Mouse (Mus musculus): ENCODE results near the gene Apon. TPM values are rescaled to one million over a fixed set of nuclear protein-coding genes. Genes with fewer than 3 reads are reported as not detected.

The Apon gene
- total RNA-seq, 2 experiments from 2014 or later: 0.32 to 0.70 TPM

Other genes starting within 250 kb of the Apon start
- gene Hsd17b6, start 246.5 kb upstream of the Apon start, total RNA-seq (2021): under 1 TPM in 1 of 2 experiments, not detected in 1; 0.44 TPM
- 10 to 100 TPM; 15.4 to 15.5 TPM for gene Prim1, start 238.9 kb upstream of the Apon start, total RNA-seq (2021)
- gene Naca, start 218.5 kb upstream of the Apon start, total RNA-seq (2021): 100 to 1,000 TPM; 673 TPM
- gene Ptges3, start 195.1 kb upstream of the Apon start, total RNA-seq (2021): 100 to 1,000 TPM; 108 to 110 TPM
- 1,000 to 10,000 TPM; 3,386 to 3,414 TPM for gene Atp5b, start 170.8 kb upstream of the Apon start, total RNA-seq (2021)
- 10 to 100 TPM; 24.4 to 24.8 TPM for gene Baz2a, start 162.5 kb upstream of the Apon start, total RNA-seq (2021)
- gene Rbms2, start 73.8 kb upstream of the Apon start, total RNA-seq (2021): 10 to 100 TPM; 83.8 to 85.3 TPM
- 1 to 10 TPM; 1.5 to 2.1 TPM for gene Gls2, start 59.6 kb upstream of the Apon start, total RNA-seq (2021)
- 10 to 100 TPM; 33.2 to 34.9 TPM for gene Spryd4, start 42.3 kb upstream of the Apon start, total RNA-seq (2021)
- gene Mip, start 28.3 kb upstream of the Apon start, total RNA-seq (2021): not detected
- gene Timeless, start 22.0 kb upstream of the Apon start, total RNA-seq (2021): 10 to 100 TPM; 12.7 to 14.7 TPM
- gene Apof, start 14.6 kb downstream of the Apon start, total RNA-seq (2021): 1 to 10 TPM in 1 of 2 experiments, not detected in 1; 1.6 TPM
- 10 to 100 TPM in 1 of 2 experiments, 1 to 10 TPM in 1; 9.3 to 10.2 TPM for gene Stat2, start 16.5 kb downstream of the Apon start, total RNA-seq (2021)
- gene Il23a, start 44.7 kb downstream of the Apon start, total RNA-seq (2021): not detected
- gene Pan2, start 49.2 kb downstream of the Apon start, total RNA-seq (2021): 10 to 100 TPM; 17.2 to 19.5 TPM
- 100 to 1,000 TPM in 1 of 2 experiments, 10 to 100 TPM in 1; 94.1 to 100 TPM for gene Cnpy2, start 68.4 kb downstream of the Apon start, total RNA-seq (2021)
- gene Cs, start 83.6 kb downstream of the Apon start, total RNA-seq (2021): 100 to 1,000 TPM; 403 to 430 TPM
- gene Coq10a, start 114.9 kb downstream of the Apon start, total RNA-seq (2021): 100 to 1,000 TPM; 115 to 133 TPM
- gene Ankrd52, start 123.0 kb downstream of the Apon start, total RNA-seq (2021): 10 to 100 TPM; 45.3 to 48.3 TPM
- gene Slc39a5, start 147.1 kb downstream of the Apon start, total RNA-seq (2021): under 1 TPM in 1 of 2 experiments, not detected in 1; 0.23 TPM
- gene Nabp2, start 157.4 kb downstream of the Apon start, total RNA-seq (2021): 10 to 100 TPM; 48.0 to 50.7 TPM
- 10 to 100 TPM; 21.9 to 24.0 TPM for gene Rnf41, start 157.6 kb downstream of the Apon start, total RNA-seq (2021)
- 10 to 100 TPM; 90.8 to 91.2 TPM for gene Smarcc2, start 205.2 kb downstream of the Apon start, total RNA-seq (2021)
- 100 to 1,000 TPM; 485 to 542 TPM for gene Myl6, start 240.0 kb downstream of the Apon start, total RNA-seq (2021)
- 100 to 1,000 TPM; 119 to 139 TPM for gene Myl6b, start 244.6 kb downstream of the Apon start, total RNA-seq (2021)